Mouse (Mus musculus) ES-Bruce4 (cell line): ENCODE measurements around the gene Gcc1.

Experiments
- CTCF ChIP-seq: IDR thresholded peaks from one replicate; pipeline ENCODE4 v1.8.1; 2011; ENCODE audit warnings: low read depth, low read length
- POLR2A ChIP-seq: IDR thresholded peaks from one replicate; pipeline ENCODE4 v1.8.1; 2011; ENCODE audit warnings: low read length; ENCODE audit not compliant: insufficient read depth

- no peak for TF ChIP-seq POLR2A
- TF ChIP-seq CTCF = no peak
These were observed 46.0 kb upstream of the Gcc1 start for GRCm38 (mm10) chr6:28474211-28474610.
